Mouse (Mus musculus) olfactory bulb, adult 2 months (tissue): Measurements from ENCODE around the gene Man1c1.

Experiments used
- CTCF ChIP-seq: fragments of 200-500 bp; IDR thresholded peaks from 2 replicates; pipeline ENCODE4 v1.5.1; 2012; ENCODE audit warnings: low read depth, mild to moderate bottlenecking, low read length, moderate library complexity; ENCODE audit not compliant: insufficient read depth
- POLR2A ChIP-seq: fragments of 200-500 bp; IDR thresholded peaks from 2 replicates; pipeline ENCODE4 v1.6.1; 2012; ENCODE audit warnings: mild to moderate bottlenecking, low read depth, low read length, moderate library complexity; ENCODE audit not compliant: insufficient read depth

DNA sequence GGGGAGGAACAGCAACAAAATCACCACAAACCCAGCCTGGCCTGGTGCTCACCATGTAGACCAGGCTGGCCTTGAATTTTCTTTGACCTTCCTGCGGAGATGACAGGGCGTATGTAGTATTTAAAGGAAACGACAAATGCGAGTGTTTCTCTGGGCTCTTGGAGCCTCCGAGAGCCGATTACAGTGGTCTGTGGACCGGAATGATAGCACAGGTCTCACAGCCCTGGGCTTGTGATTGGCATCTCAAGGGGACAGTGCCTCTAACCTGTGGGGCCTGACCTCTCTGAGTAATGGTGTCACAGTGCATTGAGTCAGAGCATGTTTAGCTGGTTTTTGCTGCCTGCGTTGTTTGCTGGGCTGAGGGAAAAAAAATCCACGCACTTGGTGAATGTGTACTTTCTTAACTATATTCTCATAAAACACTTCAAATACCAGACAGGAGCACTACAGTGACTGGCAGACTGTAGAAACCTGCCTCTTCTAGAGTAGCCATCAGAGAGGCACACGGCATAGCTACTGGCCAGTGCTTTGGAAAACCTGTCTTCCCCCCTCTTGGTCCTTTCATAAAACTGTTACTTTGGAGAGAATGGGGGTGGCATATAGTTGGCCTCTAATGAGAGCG lies 189.7 kb downstream of the Man1c1 start:
- TF ChIP-seq POLR2A (no peak), CTCF (no peak)
